Mouse (Mus musculus): Measurements from ENCODE around the gene Doxl2.

- TF ChIP-seq GATA1 (IDR thresholded peaks at IDR 0.05; ENCODE audit: low read length) (no peak), TAL1 (IDR thresholded peaks at IDR 0.05; ENCODE audit: low read length) (no peak)
These were observed 44.6 kb downstream of the Doxl2 start for GRCm38 (mm10) chr6:49019341-49019740.

Measured in erythroblast, embryonic 14.5 days (primary cell).